Mouse (Mus musculus) ES-E14 (cell line): ENCODE results near the gene Exosc6. TPM values are rescaled to one million over a fixed set of nuclear protein-coding genes. Genes with fewer than 3 reads are reported as not detected.

Experiments
- DNase-seq: peaks from one replicate; pipeline ENCODE4 v3.0.0-alpha.2; 2013; ENCODE audit warnings: low read depth, low spot score
- H3K27ac ChIP-seq: 2 replicates; pipeline ENCODE4 v1.5.1; 2012; ENCODE audit warnings: low read depth, mild to moderate bottlenecking, low read length, moderate library complexity, mixed read lengths; ENCODE audit not compliant: poor library complexity, insufficient read depth, severe bottlenecking
- H3K36me3 ChIP-seq: 2 replicates; pipeline ENCODE4 v1.6.1; 2012; ENCODE audit warnings: mild to moderate bottlenecking, low read length, moderate library complexity, mixed read lengths; ENCODE audit not compliant: control insufficient read depth, poor library complexity, insufficient read depth, severe bottlenecking
- H3K4me1 ChIP-seq, 2 experiments: fragments of 150-350 bp in 1 of 2; sonication (generic) in 1 of 2; 2 replicates each; pipeline ENCODE4 v1.6.1; 2012; ENCODE audit warnings: low read length in 2 of 2, mild to moderate bottlenecking in 1 of 2, mixed read lengths in 1 of 2; ENCODE audit not compliant: control insufficient read depth in 2 of 2, insufficient read depth in 2 of 2, poor library complexity in 1 of 2
- H3K4me3 ChIP-seq, 2 experiments: fragments of 150-350 bp in 1 of 2; sonication (generic) in 1 of 2; 2 replicates each; pipeline ENCODE4 v1.5.1; 2012; ENCODE audit warnings: low read length in 2 of 2, low read depth in 1 of 2, mild to moderate bottlenecking in 1 of 2, mixed read lengths in 1 of 2; ENCODE audit not compliant: insufficient read depth in 1 of 2, poor library complexity in 1 of 2, severe bottlenecking in 1 of 2
- H3K9ac ChIP-seq: 2 replicates; pipeline ENCODE4 v1.6.1; 2012; ENCODE audit warnings: low read depth, mild to moderate bottlenecking, low read length, mixed read lengths; ENCODE audit not compliant: poor library complexity, insufficient read depth, severe bottlenecking
- H3K9me3 ChIP-seq: fragments of 150-350 bp; sonication (generic); 2 replicates; pipeline ENCODE4 v1.6.1; 2012; ENCODE audit warnings: low read depth, mild to moderate bottlenecking, low read length; ENCODE audit not compliant: control insufficient read depth, insufficient read depth
- CHD2 ChIP-seq: IDR thresholded peaks from 2 replicates; pipeline ENCODE4 v1.6.1; 2014; ENCODE audit warnings: mild to moderate bottlenecking, low read depth, low read length, inconsistent platforms
- HCFC1 ChIP-seq: IDR thresholded peaks from 2 replicates; pipeline ENCODE4 v1.6.1; 2012; ENCODE audit warnings: low read length, inconsistent platforms, borderline replicate concordance; ENCODE audit not compliant: insufficient read depth
- MAFK ChIP-seq: IDR thresholded peaks from 2 replicates; pipeline ENCODE4 v1.6.1; 2014; ENCODE audit warnings: mild to moderate bottlenecking, low read depth, low read length, inconsistent platforms; ENCODE audit not compliant: insufficient read depth
- ZC3H11A ChIP-seq: IDR thresholded peaks from 2 replicates; pipeline ENCODE4 v1.6.1; 2012; ENCODE audit warnings: low read depth, mild to moderate bottlenecking, inconsistent platforms, low read length, borderline replicate concordance
- ZNF384 ChIP-seq: IDR thresholded peaks from 2 replicates; pipeline ENCODE4 v1.6.1; 2012; ENCODE audit warnings: low read depth, low read length, inconsistent platforms
- in situ Hi-C, 2 experiments: fragments of 600-800 bp; cut with MboI; formaldehyde crosslinking; loops; one replicate each; pipeline ENCODE4 v1.15.1; 2025; ENCODE audit warnings: low sequenced_read_pairs in 2 of 2, inconsistent platforms in 1 of 2; ENCODE audit not compliant: unreplicated experiment in 2 of 2
- total RNA-seq: library from RNA; depleted of rRNA; stranded (reverse); fragments of 300-350 nt; gene quantifications from 2 replicates; pipeline ENCODE4 v1.2.3, GENCODE M21; 2012

Exosc6 gene
- total RNA-seq, 1 experiment, result 2.6 TPM

DNA sequence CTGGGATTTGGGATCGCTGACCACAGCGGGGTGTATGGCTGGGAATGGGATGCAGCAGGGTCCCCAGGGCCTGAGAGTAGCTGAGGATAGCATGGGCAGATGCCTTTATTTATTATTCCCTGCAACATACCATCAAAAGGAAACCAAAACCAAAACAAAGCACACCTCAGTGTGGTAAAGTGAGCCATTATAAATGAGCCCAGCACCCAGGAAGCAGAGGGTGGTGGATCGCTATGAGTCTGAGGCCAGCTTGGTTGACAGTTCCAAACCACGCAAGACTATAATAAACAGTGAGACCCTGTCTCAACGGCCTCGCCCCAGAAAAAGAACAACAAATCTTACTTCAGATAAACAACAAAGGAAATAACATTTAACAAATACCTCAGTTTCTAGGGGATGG, 26.1 kb upstream of the Exosc6 start:
- TF ChIP-seq CHD2, result no peak
- TF ChIP-seq HCFC1, result no peak
- no peak for TF ChIP-seq ZNF384
- TF ChIP-seq MAFK, result no peak
- no peak for TF ChIP-seq ZC3H11A
- H3K9me3 ChIP-seq, result no peaks in the 10 kb centered on the region
- no peak for DNase-seq
- peaks cover 3 to 5% of the 10 kb centered on the region in 2 experiments; a peak in 3 of 4 replicates for H3K4me1 ChIP-seq
- in situ Hi-C loops, result no loop called here
- no peaks in the 10 kb centered on the region for H3K36me3 ChIP-seq
- no peak overlapping the region for H3K27ac ChIP-seq
- H3K9ac ChIP-seq, result no peak overlapping the region; the same call in 1 of the 2 replicates
- H3K4me3 ChIP-seq, result peak overlapping the region; percentile 41 to 70

DNA sequence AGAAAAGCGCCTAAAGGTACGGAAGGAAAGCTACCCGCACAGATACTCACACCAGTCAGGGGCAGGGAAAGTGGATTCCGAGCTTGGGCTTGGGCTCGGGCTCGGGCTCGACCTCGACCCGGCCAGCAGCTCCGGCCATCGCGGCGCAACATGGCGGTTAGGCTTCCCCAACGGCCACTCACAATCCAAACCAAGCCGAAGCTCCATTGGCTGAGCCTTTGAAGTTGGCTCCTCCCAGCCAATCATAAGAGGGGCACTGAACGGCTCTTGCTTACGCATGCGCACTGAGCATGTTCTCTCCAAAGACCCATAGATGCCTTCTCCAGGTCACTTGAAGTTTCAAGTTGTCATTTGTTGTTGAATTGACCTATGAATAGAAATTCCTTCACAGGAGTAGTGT, 24.6 kb upstream of the Exosc6 start, which contains the start of gene Ddx19b:
Gene Ddx19b (minus strand): TSS at position 180 of the 400 bp plus-strand sequence.
- DNase-seq, result no peak
- Histone ChIP-seq H3K4me1 (peaks cover 3 to 8% of the 10 kb centered on the region in 2 experiments), H3K4me3 (peak within 1 kb of the TSS; percentile 21 to 44), H3K27ac (no peak within 1 kb of the TSS), H3K9ac (peak within 1 kb of the TSS; percentile 62), H3K36me3 (peaks cover 7% of the 10 kb centered on the region; the same call in 1 of the 2 replicates), H3K9me3 (no peaks in the 10 kb centered on the region)
- no peak for TF ChIP-seq ZNF384
- TF ChIP-seq HCFC1, result no peak
- TF ChIP-seq ZC3H11A, result no peak
- no peak for TF ChIP-seq MAFK
- no peak for TF ChIP-seq CHD2
- in situ Hi-C loops, result no loop called here

DNA sequence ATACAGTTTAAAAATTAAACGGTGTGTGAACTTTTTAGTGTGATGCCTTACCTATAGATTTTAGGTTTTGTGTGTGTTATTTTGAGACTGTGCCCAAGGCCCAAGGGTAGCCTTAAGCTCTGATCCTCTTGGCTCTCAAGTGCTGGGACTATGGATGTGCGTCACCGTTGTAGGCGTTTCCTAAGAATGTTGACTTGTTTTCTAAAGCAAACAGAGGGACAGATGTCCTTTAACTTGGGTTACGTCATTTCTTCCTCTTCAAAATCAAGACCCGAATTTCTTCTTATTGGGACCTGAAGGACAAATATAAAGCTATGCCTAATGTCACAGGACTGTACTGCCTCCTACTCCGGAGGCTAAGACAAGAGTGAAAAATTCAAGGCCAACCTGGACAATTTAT, 23.2 kb upstream of the Exosc6 start, which contains the start of gene Aars:
Gene Aars (plus strand): TSS at position 229 of the 400 bp plus-strand sequence.
- H3K27ac ChIP-seq, result peak within 1 kb of the TSS; percentile 74
- peaks cover 3 to 8% of the 10 kb centered on the region in 2 experiments for H3K4me1 ChIP-seq
- H3K36me3 ChIP-seq, result peaks cover 16% of the 10 kb centered on the region
- H3K9ac ChIP-seq, result peak within 1 kb of the TSS; percentile 84
- in situ Hi-C loops, result no loop called here
- peak within 1 kb of the TSS; percentile 66 to 83 for H3K4me3 ChIP-seq
- H3K9me3 ChIP-seq, result no peaks in the 10 kb centered on the region
- TF ChIP-seq ZC3H11A (no peak), ZNF384 (no peak), CHD2 (no peak), HCFC1 (no peak), MAFK (no peak)
- no peak for DNase-seq

DNA sequence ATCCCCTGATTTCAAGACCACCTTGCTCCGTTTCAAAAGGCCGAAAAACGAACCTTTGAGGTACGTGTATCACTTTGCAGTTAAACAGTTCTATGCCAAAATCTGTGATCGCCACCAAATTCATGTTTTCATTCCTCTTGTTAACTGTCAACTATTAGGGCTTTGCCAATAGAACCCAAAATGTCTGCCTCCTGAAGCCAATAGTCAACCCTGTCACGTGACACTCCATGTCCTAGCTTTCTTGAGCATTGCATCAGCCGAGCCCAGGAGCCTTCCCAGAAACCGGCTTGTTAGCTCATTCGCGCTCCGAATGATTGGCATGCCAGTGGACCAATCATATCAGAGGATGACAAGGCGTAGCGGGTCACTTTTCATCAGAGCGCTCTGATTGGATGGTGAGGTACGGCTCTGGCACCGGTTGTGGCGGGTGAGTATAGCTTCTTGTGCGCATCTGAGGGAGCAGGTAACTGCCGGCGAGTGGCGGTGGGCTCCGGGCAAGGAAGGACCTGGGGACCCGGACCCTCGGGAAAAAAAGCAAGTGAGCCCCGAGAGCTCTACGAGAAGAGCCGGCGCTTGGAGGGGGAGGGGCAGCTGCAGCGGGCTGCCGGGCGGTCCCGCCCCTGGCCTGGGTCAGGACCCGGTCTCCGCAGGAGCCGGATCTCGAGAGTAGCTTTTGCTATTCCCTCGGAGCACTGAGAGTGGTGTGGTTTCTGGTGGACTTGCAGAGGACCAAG, 22.5 kb upstream of the Exosc6 start:
- H3K27ac ChIP-seq, result peak overlapping the region; percentile 74
- H3K36me3 ChIP-seq, result peaks cover 20% of the 10 kb centered on the region
- peak overlapping the region; percentile 84 for H3K9ac ChIP-seq
- in situ Hi-C loops, result no loop called here
- TF ChIP-seq HCFC1 (peak; percentile 57; the same call in 1 of the 2 replicates), ZNF384 (no peak), CHD2 (peak; percentile 97)
- H3K9me3 ChIP-seq, result no peaks in the 10 kb centered on the region
- peak; percentile 100 for DNase-seq
- H3K4me3 ChIP-seq, result peak overlapping the region; percentile 66 to 83
- H3K4me1 ChIP-seq, result peaks cover 3 to 6% of the 10 kb centered on the region in 2 experiments
